In the genomic region with DNA sequence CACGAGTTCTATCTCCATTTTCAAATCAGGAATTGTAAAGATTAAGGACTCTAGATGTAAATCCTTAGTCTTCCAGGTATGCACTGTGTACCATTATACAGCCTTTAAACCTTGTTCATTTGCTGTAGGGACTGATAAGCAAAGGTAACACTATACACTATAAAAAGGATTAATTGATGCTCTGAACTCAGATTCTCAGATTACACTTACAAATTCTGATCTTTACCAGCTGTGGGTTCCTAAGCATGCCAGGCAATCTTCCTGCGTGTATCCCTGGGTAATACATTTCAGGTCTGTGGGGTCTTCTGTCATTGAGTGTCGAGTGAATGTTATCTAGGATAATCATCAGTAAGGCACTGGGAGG, we compare ENCODE assay signal across 15 mouse cellular contexts.
"Had no signal": no experiment of that assay in that cellular context is flagged by ENCODE, and none has a peak within 500 bp of the region (broad histone marks: within the 10 kb centered on the region; RNA-seq: fewer than 3 reads in every experiment).

No protein-coding gene starts in this region.

- H3K4me1 ChIP-seq: limb, embryonic 10.5 days; limb, embryonic 13.5 days; liver, embryonic 12.5 days; liver, embryonic 15.5 days had no signal

- H3K4me2 ChIP-seq: limb, embryonic 13.5 days; liver, embryonic 12.5 days; liver, embryonic 15.5 days; midbrain, embryonic 13.5 days had no signal

- H3K9me3 ChIP-seq: limb, embryonic 10.5 days; limb, embryonic 13.5 days; liver, embryonic 12.5 days; liver, embryonic 15.5 days; midbrain, embryonic 10.5 days; midbrain, embryonic 13.5 days had no signal

- DNase-seq: kidney, adult 18-20 months; kidney, postnatal 10 days; liver; lung, adult 18-20 months; lung, postnatal 14 days; thymus, adult 18-20 months; thymus, postnatal 36 days had no signal

- H3K27ac ChIP-seq: layer of hippocampus, adult 2 months; limb, embryonic 10.5 days; limb, embryonic 13.5 days; liver, embryonic 12.5 days; liver, embryonic 15.5 days; macrophage; midbrain, embryonic 10.5 days; midbrain, embryonic 13.5 days had no signal

- H3K4me3 ChIP-seq: layer of hippocampus, adult 2 months; limb, embryonic 10.5 days; limb, embryonic 13.5 days; liver, embryonic 12.5 days; liver, embryonic 15.5 days; midbrain, embryonic 10.5 days; midbrain, embryonic 13.5 days had no signal

- H3K36me3 ChIP-seq: limb, embryonic 10.5 days; limb, embryonic 13.5 days; liver, embryonic 12.5 days; liver, embryonic 15.5 days; midbrain, embryonic 10.5 days; midbrain, embryonic 13.5 days had no signal

- ATAC-seq: liver, embryonic 12.5 days; midbrain, embryonic 13.5 days had no signal

- H3K9ac ChIP-seq: limb, embryonic 13.5 days; liver, embryonic 12.5 days; liver, embryonic 15.5 days; midbrain, embryonic 13.5 days had no signal

- H3K27me3 ChIP-seq: limb, embryonic 13.5 days; liver, embryonic 12.5 days; liver, embryonic 15.5 days; midbrain, embryonic 13.5 days had no signal
